Mouse (Mus musculus) MEL-GATA-1-ER (cell line): ENCODE measurements around the gene Luc7l.
"Not testable (repeated sequence)": the region's sequence is repeated elsewhere in the genome, so short reads cannot be mapped to it uniquely, and the experiment has no call there.

ENCODE experiments used
- DNase-seq: peaks from one replicate; pipeline ENCODE4 v3.0.0-alpha.2; 2012; ENCODE audit warnings: low read depth; ENCODE audit errors: extremely low read depth

Gene Luc7l

DNA sequence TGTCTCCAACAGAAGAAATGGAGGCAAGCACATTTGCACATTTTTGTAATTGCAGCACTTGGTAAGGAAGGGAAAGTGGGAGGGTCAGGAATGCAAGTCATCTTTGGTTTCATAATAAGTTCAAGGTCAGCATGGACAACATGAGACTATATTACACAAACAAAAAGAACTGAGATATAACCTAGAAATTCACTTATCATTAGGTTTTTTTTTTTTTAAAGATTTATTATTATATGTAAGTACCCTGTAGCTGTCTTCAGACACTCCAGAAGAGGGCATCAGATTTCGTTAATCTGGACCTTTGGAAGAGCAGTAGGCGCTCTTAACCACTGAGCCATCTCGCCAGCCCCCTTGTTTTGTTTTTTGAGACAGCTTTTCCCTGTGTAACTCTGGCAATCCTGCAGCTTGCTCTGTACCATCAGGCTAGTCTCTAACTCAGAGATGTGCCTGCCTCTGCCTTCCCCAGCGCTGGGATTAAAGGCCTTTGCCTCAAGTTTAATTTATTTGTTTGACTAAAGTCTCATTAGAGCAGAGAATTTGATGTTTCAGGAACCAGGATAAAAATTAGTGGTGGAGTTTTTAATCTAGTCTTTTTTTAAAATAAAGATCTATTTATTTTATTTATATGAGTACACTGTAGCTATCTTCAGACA, 684 bp upstream of the Luc7l start:
- no peak for DNase-seq

DNA sequence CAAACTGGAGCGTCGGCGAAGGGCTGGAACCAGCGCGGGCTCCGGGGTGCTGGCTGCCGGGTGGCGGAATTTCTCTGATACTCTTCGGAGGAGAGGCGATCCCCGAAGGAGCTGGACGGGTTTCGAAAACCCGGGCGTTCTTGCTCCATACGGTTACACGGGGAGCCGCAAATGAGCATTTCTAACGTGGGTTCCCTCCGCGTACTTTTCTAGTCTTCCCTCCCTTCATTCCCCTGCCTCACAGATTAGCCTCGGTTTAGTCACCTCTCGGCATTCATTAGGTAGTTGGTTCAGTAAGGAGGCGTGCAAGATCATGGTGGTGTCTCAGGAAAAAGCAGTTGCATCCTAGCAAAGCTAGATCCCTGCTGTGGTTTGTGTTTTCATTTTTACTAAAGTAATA, 703 bp downstream of the Luc7l start:
- DNase-seq, result no peak

DNA sequence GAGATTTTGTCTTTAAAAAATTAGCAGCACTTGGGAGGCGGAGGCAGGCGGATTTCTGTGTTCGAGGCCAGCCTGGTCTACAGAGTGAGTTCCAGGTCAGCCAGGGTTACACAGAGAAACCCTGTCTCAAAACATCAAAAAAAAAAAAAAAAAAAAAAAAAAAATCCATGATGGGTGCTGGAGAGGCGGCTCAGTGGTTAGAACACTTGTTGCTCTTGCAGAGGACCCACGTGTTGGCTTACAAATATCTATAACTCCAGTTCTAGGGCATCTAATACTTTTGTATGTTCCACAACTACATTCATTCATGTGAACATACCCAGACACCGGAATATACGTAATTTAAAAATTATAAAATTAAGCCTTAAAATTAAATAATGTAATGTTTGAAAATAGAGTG, 2.6 kb downstream of the Luc7l start:
- DNase-seq, result no peak

DNA sequence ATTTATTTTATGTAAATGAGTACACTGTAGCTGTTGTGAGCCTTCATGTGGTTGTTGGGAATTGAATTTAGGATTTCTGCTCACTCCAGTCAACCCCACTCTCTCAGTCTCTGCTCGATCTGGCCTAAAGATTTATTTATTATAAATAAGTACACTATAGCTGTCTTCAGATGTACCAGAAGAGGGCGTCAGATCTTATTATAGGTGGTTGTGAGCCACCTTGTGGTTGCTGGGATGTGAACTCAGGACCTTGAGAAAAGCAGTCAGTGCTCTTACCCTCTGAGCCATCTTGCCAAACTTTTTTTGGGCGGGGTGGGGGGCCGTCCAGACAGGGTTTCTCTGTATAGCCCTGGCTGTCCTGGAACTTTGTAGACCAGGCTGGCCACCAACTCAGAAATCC, 9.1 kb downstream of the Luc7l start:
- DNase-seq, result no peak

DNA sequence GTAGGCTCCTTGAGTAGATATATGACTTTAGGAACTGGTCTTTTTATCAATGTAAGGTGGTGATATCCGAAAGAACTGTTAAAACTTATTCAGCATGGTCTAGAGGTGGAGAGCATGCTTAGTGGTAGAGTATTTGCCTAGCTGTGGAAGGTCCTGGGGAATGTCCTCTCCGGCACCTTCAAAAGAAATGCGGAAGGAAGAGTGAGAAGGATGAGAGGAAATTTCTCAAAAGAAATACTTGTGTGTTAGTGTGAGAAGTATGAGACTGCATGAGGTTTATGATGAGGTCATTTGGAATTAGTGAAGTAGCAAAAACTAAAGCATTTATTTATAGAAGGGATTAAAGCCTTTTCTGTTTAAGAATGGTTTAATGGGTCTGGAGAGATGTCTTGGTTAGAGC, 9.7 kb downstream of the Luc7l start:
- DNase-seq, result no peak

DNA sequence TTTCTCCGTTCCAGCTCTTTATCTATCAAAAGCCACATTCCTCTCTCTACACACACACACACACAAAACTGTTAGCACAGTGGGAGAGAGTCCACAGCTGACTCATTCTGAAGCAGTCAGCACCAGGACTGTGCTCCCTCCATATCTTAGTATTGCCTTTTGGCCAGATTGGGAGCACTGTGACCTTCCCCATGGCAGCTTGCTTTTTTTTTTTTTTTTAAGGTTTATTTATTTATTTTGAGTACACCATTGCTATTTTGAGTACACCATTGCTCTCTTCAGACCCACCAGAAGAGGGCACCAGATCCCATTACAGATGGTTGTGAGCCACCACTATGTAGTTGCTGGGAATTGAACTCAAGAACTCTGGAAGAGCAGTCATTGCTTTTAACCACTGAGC, 16.2 kb downstream of the Luc7l start:
- DNase-seq, result no peak

DNA sequence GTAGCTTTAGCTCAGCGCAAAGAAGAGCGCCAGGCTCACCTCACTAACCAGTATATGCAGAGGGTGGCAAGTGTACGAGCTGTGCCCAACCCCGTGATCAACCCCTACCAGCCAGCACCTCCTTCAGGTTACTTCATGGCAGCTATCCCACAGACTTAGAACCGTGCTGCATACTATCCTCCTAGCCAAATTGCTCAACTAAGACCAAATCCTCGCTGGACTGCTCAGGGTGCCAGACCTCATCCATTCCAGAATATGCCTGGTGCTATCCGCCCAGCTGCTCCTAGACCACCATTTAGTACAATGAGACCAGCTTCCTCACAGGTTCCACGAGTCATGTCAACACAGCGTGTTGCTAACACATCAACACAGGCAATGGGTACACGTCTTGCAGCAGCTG, 16.9 kb downstream of the Luc7l start:
- DNase-seq, result not testable (repeated sequence)

DNA sequence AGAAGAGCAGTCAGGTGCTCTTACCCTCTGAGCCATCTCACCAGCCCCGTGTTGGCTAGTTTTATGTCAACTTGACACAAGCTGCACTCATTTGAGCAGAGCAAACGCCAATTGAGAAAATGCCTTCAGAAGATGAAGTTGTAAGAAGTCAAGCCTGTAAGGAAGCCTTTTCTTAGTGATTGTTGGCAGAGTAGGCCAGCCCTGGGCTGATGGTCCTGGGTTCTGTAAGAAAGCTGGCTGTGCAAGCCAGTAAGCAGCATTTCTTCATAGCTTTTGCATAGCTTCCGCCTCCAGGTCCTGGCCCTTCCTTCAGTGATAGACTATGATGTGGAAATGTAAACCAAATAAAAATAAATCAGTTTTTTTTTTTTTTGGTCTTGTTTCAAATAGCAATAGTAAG, 19.9 kb downstream of the Luc7l start:
- DNase-seq, result no peak

DNA sequence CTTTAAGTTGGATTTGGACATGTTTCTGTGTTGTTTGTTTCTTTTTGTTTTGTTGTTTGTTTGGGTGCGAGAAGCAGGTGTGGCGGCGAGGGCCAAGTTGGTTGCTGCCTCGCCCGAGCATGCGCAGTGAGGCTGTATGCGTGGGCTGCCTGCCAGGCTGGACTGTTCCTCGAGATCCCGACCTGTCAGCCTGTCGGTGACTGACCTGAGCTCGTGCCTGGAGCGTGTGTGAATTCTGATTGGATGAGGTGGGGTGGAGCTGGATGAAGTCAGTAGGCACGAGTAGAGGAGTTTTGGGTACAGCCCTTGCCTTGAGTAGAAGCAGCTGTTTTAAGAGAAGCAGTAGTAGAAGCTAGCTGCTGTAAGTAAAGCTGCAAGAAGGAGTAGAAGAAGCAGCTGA, 23.2 kb downstream of the Luc7l start:
- no peak for DNase-seq

DNA sequence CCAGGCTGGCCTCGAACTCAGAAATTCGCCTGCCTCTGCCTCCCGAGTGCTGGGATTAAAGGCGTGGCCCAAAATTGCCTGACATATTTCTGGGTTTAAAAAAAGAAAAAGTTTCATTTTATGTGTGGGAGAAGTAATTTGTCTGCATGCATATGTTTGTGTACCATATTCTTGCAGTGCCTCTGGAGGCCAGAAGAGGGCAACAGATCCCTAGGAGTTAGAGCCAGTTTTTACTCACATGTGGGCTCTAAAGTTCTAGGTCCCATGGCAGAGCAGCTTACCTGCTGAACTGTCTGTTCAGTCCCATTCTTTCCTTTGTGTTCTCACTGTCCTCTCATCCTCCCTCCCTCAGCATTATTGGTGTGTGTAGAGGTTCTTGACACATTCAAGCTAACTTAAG, 24.0 kb downstream of the Luc7l start:
- no peak for DNase-seq

DNA sequence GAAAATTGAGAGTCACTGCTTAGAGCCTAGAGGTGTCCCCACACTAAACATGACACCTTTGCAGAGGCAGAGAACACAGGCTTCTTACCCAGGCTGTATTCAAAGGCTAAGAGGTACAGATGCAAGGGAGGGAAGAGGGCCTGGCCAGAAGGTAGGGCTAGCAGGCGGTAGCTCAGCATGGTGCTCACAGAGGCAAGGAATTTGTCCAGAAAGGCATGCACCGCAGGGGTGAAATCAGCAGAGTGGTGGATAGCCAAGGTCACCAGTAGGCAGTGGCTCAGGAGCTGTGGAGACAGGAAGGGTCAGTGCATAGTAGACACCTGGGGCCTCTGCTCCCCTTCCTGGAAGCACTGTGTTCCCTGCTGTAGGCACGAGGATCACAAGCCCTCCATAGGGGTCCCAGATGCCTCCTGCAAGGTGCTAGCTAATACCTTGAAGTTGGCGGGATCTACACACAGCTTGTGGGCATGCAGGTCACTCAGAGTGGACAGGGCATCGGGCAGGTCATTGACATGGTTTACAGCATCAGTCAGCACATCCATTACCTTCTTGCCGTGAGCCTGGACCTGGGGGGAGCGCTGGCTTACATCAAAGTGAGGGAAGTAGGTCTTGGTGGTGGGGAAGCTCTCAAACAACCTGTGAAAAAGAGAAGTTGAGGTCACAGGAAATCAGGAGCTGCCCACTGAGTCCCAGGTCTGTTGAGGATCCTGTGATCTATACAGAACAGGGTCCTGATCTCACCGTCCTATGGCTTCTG, 33.7 kb downstream of the Luc7l start:
- no peak for DNase-seq

DNA sequence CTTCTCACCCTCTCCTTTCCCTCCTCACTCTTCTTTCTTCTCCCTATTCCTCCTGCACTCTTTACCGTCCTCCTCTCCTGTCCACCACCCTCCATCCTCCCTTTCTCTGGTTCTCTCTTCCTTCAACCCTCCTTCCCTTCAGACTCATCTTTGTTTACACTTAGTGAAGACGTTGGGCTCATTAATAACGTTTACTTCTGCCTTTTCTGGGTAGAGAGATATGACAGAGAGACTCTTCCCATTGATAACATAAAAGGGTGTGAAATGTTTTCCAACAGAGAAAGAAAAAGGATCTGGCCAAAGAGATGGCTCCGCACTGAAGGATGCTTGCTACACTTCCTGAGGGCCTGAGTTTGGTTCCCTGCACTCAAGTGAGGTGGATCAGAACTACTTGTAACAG, 36.8 kb downstream of the Luc7l start:
- no peak for DNase-seq

DNA sequence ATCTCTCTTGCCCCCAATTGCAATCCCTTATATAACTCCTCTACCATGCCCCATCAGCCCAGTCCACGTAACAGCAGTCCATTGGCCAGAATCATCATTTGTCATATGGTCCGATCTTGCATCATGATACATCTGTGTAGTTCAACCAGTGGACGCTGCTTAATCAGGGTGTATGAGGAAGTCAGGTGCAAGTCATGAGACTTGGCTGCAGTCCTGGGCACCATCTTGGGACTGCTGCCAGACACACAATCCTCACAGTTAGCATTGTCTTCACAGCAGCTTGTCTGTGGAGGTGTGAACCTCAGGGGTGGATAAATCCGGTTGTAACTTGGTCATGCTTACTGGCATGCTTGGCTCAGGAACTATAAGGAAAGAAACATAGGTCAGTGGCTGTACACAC, 45.6 kb downstream of the Luc7l start:
- peak; percentile 41 for DNase-seq

DNA sequence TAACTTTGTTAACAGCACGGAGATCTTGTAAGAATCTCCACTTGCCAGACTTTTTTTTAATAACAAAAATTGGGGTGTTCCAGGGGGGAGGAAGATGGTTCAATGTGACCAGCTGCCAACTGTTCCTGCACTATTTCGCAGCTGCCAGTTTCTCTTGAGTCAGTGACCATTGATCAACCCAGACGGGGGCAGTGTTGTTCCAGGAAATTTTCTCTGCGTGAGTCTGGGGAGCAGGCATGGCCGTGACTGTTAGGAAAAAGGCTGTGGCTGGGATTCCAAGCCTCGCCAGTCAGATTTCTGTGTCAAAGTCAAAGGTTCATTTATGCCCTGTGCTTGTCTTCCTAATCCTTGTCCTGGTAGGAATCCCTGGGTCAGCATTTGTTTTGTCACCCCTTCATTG, 61.6 kb downstream of the Luc7l start:
- no peak for DNase-seq

DNA sequence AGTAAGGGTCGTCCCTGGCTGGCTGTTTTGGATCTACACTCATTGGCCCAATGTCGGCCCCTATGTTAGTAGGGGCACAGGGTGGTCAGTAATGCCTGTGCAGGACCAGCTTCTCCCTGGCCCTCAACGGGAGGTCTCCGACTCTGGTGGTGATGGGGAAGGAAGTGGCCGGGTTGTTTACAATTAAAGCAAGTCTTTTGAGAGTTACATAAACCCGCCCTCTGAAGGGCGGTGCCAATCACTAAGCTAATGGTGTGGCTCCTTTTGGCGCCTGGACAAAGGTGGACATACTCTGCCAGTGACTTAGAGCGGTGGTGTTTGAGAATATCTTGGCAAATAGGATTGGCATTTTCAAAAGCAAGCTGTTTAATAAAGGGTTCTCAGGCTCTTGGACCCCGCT, 62.8 kb downstream of the Luc7l start:
- no peak for DNase-seq

DNA sequence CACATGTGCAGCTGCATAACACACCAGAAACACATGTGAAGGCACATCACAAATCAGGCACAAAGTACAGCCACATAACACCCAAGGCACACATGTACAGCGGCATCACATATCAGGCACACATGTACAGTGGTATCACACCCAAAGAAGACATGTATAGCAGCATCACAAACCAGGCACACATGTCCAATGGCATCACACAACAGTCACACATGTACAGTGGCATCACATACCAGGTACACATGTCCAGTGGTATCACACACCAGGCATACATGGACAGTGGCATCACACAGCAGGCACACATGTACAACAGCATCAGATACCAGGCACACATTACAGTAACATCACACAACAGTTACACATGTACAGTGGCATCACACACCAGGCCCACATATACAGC, 65.7 kb downstream of the Luc7l start:
- no peak for DNase-seq
